Mouse (Mus musculus) midbrain, embryonic 14.5 days (tissue): Measurements from ENCODE around the gene Timp3. TPM values are rescaled to one million over a fixed set of nuclear protein-coding genes. Genes with fewer than 3 reads are reported as not detected.
A peak's percentile ranks its signal among the peaks of the same experiment; 100 is the strongest.
"Not testable (repeated sequence)": the region's sequence is repeated elsewhere in the genome, so short reads cannot be mapped to it uniquely, and the experiment has no call there.

ENCODE experiments used
- ATAC-seq: fragments of 200-750 bp; cut with Nextera tagmentation; 2 replicates; pipeline ENCODE4 v1.8.0; 2017; ENCODE audit warnings: moderate number of reproducible peaks, moderate library complexity; ENCODE audit not compliant: low FRiP score, low TSS enrichment
- DNase-seq: peaks from one replicate; pipeline ENCODE4 v3.0.0-alpha.2; 2015
- H3K27ac ChIP-seq: fragments of 300-500 bp; sonication (generic); replicated peaks from 2 replicates; pipeline ENCODE4 v1.5.1; 2014; ENCODE audit warnings: mild to moderate bottlenecking, low read depth, low read length, moderate library complexity
- H3K27me3 ChIP-seq: fragments of 300-500 bp; sonication (generic); 2 replicates; pipeline ENCODE4 v1.6.1; 2014; ENCODE audit warnings: low read length, control low read depth, mixed read lengths; ENCODE audit not compliant: control insufficient read depth, insufficient read depth
- H3K36me3 ChIP-seq: fragments of 300-500 bp; sonication (generic); 2 replicates; pipeline ENCODE4 v1.6.1; 2014; ENCODE audit warnings: low read length, control low read depth; ENCODE audit not compliant: control insufficient read depth, insufficient read depth
- H3K4me1 ChIP-seq: fragments of 300-500 bp; sonication (generic); 2 replicates; pipeline ENCODE4 v1.6.1; 2014; ENCODE audit warnings: mild to moderate bottlenecking, antibody characterized with exemption, low read length, control low read depth; ENCODE audit not compliant: control insufficient read depth, insufficient read depth
- H3K4me2 ChIP-seq: fragments of 300-500 bp; sonication (generic); 2 replicates; pipeline ENCODE4 v1.6.1; 2014; ENCODE audit warnings: mild to moderate bottlenecking, low read length, moderate library complexity
- H3K4me3 ChIP-seq: fragments of 300-500 bp; sonication (generic); replicated peaks from 2 replicates; pipeline ENCODE4 v1.5.1; 2014; ENCODE audit warnings: low read depth, low read length
- H3K9ac ChIP-seq: fragments of 300-500 bp; sonication (generic); replicated peaks from 2 replicates; pipeline ENCODE4 v1.6.1; 2014; ENCODE audit warnings: mild to moderate bottlenecking, low read length, moderate library complexity
- H3K9me3 ChIP-seq: fragments of 300-500 bp; sonication (generic); 2 replicates; pipeline ENCODE4 v1.6.1; 2016; ENCODE audit warnings: low read length, control low read depth, mixed read lengths; ENCODE audit not compliant: control insufficient read depth
- WGBS: fragments of 180-500 bp; shearing (Covaris S2); extraction: QIAGEN DNeasy Blood & Tissue Kit; methylation state at CpG from one replicate; pipeline ENCODE4 v1.1.7; 2014; 5-methylcytosine and 5-hydroxymethylcytosine counted together
- polyA plus RNA-seq: library from polyadenylated mRNA; unstranded; fragments of >200 nt; fragmentation: Nextera tagmentation; extraction: Ambion mirVana; gene quantifications from 2 replicates; pipeline ENCODE4 v1.2.1, GENCODE M21; 2014

Timp3 gene
- polyA plus RNA-seq, 1 experiment from 2014 or later, result 23.5 TPM

DNA sequence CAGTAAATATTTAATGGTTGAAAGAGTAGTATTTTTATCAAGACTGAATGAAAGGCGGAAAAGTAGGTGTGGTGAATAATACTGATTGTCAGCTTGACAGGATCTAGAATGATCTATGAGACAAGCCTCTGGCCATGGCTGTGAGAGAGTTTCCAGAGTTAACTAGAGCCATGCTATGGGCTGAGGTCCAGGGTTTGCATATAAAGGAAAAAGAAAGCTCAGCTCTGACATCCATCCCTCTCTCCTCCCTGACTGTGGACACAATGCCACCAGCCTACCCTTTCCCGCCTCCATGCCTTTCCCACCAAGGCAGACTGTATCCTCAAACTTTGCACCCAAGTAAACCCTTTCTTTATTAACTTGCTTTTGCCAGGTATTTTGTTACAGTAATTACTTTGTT lies 73.9 kb downstream of the Timp3 start:
- no peak for ATAC-seq
- H3K27ac ChIP-seq, result no peak overlapping the region
- 89% methylated on average over 2 of the region's 2 CpGs for WGBS
- no peak overlapping the region for H3K9ac ChIP-seq
- H3K27me3 ChIP-seq, result no peaks in the 10 kb centered on the region
- no peaks in the 10 kb centered on the region for H3K9me3 ChIP-seq
- H3K4me2 ChIP-seq, result no peak overlapping the region
- no peaks in the 10 kb centered on the region for H3K4me1 ChIP-seq
- no peak overlapping the region for H3K4me3 ChIP-seq
- DNase-seq, result no peak
- no peaks in the 10 kb centered on the region for H3K36me3 ChIP-seq

DNA sequence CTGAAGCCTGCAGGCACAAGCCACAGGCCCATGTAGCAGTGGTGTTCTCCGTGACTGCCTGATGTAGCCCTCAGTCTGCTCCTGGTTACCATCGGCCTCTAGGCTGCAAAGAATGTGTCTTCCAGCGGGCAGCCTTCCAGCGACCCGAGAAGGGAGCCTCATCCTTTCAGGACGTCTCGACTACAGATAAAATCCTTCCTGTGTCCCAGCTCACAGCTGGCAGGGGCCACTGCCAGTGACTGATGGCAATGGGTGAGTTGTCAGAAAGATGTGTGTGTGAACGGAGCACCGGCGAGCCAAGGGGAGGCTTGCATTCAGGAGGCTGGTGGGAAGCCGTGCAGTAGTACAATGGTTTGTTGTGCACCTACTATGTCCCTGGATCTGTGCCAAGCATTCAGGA lies 75.7 kb downstream of the Timp3 start:
- no peaks in the 10 kb centered on the region for H3K4me1 ChIP-seq
- no peak overlapping the region for H3K27ac ChIP-seq
- H3K36me3 ChIP-seq, result no peaks in the 10 kb centered on the region
- 60% methylated on average over 11 of the region's 11 CpGs for WGBS
- no peaks in the 10 kb centered on the region for H3K9me3 ChIP-seq
- H3K4me3 ChIP-seq, result no peak overlapping the region
- ATAC-seq (no peak), DNase-seq (peak; percentile 40)
- H3K9ac ChIP-seq, result no peak overlapping the region
- H3K27me3 ChIP-seq, result no peaks in the 10 kb centered on the region
- H3K4me2 ChIP-seq, result no peak overlapping the region

DNA sequence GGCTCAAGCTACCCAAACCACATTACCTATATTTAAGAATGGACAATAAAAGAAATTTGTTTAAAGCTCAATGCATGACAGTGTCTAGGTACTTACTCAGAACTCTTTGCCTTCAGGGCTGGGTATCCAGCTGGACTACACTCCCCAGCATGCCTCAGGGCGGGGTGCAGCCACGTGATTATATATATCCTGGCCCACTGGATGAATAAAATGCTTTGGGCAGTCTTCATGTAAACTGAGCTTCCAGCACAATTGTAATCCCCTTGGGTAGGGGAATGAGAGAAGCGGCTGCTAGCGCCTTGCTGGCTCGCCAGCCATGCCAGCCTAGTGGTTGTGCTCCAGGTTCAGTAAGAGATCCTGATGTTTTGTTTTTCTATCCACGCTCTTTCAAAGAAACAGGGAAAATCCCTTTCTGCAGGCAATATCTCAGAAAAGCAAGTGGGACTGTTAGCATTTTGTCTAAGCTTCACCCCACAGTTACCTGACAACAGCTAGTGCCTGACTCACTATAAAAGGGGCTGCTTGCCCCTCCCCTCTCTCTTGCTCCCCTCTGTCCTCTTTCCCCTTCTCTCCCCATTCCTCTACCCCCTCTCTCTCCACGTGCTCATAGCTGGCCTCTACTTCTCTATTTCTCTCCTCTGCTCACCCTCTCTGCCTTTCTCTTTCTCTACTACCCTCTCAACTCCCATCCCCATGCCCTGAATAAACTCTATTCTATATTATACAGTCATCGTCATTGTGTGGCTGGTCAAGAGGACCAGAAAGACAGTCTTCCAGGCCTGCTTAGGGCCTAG lies 76.4 kb downstream of the Timp3 start:
- Histone ChIP-seq H3K9me3 (no peaks in the 10 kb centered on the region), H3K36me3 (no peaks in the 10 kb centered on the region), H3K4me1 (no peaks in the 10 kb centered on the region), H3K4me2 (peak overlapping the region; percentile 7; the same call in 1 of the 2 replicates), H3K27me3 (no peaks in the 10 kb centered on the region), H3K27ac (peak overlapping the region; percentile 33; the same call in 1 of the 2 replicates), H3K4me3 (no peak overlapping the region), H3K9ac (no peak overlapping the region)
- ATAC-seq (peak; percentile 50; the same call in 1 of the 2 replicates), DNase-seq (peak; percentile 75)
- 57% methylated on average over 8 of the region's 8 CpGs for WGBS

DNA sequence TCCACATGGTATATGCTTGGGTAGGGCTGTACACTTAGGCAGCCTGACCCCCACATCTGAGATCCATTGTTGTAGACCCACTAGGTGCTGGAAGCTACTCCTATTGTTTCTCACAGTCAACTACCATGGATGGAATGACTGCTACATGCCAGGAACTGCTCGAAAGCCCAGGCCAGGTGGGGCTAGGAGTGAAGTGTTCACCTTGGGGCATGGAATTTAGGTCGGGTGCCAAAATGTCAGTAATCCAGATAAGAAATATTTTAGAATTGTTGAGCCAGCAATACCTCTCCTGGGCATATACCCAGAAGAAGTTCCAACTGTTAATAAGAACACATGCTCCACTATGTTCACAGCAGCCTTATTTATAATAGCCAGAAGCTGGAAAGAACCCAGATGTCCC lies 78.6 kb downstream of the Timp3 start:
- not testable (repeated sequence) for H3K4me3 ChIP-seq, H3K27ac ChIP-seq, H3K4me1 ChIP-seq, H3K27me3 ChIP-seq, H3K9me3 ChIP-seq, ATAC-seq, DNase-seq, H3K9ac ChIP-seq, H3K4me2 ChIP-seq, H3K36me3 ChIP-seq
- WGBS, result 85% methylated on average over 2 of the region's 2 CpGs

DNA sequence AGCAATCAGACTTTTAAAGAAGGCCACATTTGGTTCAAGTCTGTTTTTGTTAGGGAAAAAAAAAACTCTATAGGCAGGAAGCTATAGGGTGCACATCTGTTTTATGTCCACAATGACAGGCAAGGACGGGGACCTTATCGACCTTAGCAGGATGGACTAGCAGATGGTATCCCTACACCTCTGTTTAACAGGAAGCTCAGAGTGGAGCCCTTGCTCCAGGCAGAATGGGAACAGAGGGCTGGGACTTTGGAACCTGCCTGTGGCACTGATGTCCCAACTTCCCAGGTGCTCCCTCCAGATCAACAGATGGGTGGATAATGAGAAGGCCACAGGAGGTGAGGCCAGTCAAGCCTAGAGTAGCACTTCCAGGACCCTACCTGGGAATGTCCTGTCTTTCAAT lies 80.5 kb downstream of the Timp3 start:
- H3K4me1 ChIP-seq, result no peaks in the 10 kb centered on the region
- DNase-seq (no peak), ATAC-seq (no peak)
- H3K9me3 ChIP-seq, result no peaks in the 10 kb centered on the region
- no peaks in the 10 kb centered on the region for H3K36me3 ChIP-seq
- H3K9ac ChIP-seq, result no peak overlapping the region
- H3K4me3 ChIP-seq, result no peak overlapping the region
- WGBS, result 87% methylated on average over 2 of the region's 2 CpGs
- H3K27ac ChIP-seq, result no peak overlapping the region
- H3K27me3 ChIP-seq, result no peaks in the 10 kb centered on the region
- no peak overlapping the region for H3K4me2 ChIP-seq

DNA sequence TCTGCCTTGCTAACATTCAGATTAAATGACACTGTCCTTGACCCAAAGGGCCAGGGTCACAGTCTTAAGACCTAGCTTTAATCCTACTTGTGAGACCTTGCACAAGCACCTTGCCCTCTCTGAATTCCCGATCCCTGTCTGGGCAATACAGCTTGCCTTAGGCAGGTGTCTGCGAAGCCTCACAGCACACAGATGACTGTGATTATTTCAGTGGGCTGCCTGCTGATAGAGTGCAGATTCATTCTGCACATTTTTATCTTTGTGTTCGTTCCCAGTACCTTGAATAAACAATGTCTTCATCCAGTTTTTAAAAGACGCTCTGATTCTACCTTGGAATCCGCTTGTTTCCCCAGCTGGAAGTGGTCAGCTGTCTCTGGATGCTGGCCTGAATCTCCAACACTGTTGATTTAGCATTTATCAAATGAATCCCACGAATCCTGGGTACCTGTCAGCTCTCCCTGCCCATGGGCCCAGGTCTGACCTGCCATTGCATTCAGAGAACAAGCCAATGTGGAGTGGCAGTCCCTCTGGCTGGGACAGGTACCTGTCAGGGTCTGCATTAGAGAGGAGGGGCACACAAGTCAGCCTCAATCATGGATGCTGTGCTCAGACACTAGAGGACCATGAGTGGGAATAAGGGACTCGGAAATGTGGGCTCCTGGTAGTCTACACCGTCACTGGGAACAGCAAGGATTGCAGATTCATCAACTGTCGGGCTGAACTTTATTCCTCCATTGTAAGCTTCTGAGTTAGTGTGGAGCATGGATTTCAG lies 81.2 kb downstream of the Timp3 start:
- no peak for DNase-seq
- 77% methylated on average over 9 of the region's 9 CpGs for WGBS
- no peak overlapping the region for H3K4me2 ChIP-seq
- H3K4me3 ChIP-seq, result no peak overlapping the region
- H3K27me3 ChIP-seq, result no peaks in the 10 kb centered on the region
- H3K27ac ChIP-seq, result no peak overlapping the region
- H3K9me3 ChIP-seq, result no peaks in the 10 kb centered on the region
- H3K9ac ChIP-seq, result no peak overlapping the region
- H3K4me1 ChIP-seq, result no peaks in the 10 kb centered on the region
- no peak for ATAC-seq
- no peaks in the 10 kb centered on the region for H3K36me3 ChIP-seq

DNA sequence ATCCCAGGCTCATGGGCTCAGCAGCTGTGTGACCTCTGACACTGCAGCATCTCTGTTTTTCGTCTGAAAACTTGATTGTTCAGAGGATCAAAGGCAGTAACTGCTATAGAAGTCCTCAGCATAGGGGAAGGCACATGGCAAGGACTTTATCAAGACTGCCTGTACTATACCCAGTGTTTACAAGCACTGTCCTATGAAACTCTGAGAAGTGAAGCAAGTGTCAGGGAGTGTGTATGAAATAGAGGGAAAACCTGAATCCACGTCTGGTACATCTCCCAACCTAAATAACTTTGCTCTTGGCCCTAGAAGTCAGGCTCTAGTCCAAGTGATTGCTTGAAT lies 81.7 kb downstream of the Timp3 start:
- Histone ChIP-seq H3K4me3 (no peak overlapping the region), H3K4me2 (no peak overlapping the region), H3K9ac (no peak overlapping the region), H3K27me3 (no peaks in the 10 kb centered on the region), H3K36me3 (no peaks in the 10 kb centered on the region), H3K4me1 (no peaks in the 10 kb centered on the region), H3K27ac (no peak overlapping the region), H3K9me3 (no peaks in the 10 kb centered on the region)
- ATAC-seq, result no peak
- 29% methylated on average over 2 of the region's 2 CpGs for WGBS
- DNase-seq, result no peak

DNA sequence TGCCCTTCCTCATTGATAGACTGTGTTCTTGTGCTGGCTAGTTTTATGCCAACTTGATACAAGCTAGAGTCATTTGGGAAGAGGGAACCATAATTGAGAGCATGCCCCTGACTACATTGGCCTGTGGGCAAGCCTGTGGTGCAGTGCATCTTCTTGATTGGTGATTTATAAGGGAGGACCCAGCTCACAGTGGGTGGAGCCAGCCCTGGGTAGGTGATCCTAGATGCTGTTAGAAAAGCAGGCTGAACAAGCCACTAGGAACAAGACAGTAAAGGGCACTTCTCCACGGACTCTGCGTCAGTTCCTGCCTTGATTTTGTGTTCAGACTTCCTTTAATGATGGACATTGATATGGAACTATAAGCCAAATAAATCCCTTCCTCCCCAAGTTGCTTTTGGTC lies 84.5 kb downstream of the Timp3 start:
- H3K9ac ChIP-seq, result no peak overlapping the region
- DNase-seq, result no peak
- no peaks in the 10 kb centered on the region for H3K27me3 ChIP-seq
- H3K36me3 ChIP-seq, result no peaks in the 10 kb centered on the region
- no peak for ATAC-seq
- H3K4me2 ChIP-seq, result no peak overlapping the region
- H3K4me1 ChIP-seq, result no peaks in the 10 kb centered on the region
- 93% methylated on average over 2 of the region's 2 CpGs for WGBS
- H3K9me3 ChIP-seq, result no peaks in the 10 kb centered on the region
- H3K27ac ChIP-seq, result no peak overlapping the region
- no peak overlapping the region for H3K4me3 ChIP-seq

DNA sequence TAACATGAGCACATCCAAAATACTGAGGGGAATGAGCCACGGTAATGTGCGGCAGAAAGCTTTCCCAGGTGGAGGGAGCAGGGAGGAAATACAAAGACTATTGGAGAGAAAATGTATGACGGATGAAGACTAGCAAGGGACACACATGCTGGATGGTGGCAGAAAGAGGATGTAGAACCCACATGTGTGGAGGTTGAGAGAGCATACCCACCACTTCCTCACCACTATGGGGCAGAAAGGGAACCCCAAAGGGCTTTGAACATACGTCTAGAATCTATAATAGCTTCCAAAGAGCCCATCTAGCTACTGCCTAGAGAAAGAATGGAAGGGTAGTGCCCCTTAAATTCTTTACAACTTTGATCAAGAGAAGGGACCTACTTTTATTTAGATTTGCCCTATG lies 85.5 kb downstream of the Timp3 start:
- Histone ChIP-seq H3K27ac (no peak overlapping the region), H3K27me3 (no peaks in the 10 kb centered on the region), H3K36me3 (no peaks in the 10 kb centered on the region), H3K4me3 (no peak overlapping the region), H3K4me2 (no peak overlapping the region), H3K9ac (no peak overlapping the region), H3K9me3 (no peaks in the 10 kb centered on the region), H3K4me1 (no peaks in the 10 kb centered on the region)
- DNase-seq, result no peak
- ATAC-seq, result no peak
- WGBS, result 75% methylated on average over 4 of the region's 4 CpGs
